Mouse (Mus musculus) skeletal muscle tissue, postnatal 0 days (tissue): ENCODE data around the gene Phb2. TPM values are rescaled to one million over a fixed set of nuclear protein-coding genes. Genes with fewer than 3 reads are reported as not detected.

Experiments
- microRNA counts: library from miRNA; unstranded; fragments of <30 nt; microRNA quantifications from one replicate; lab custom pipeline; 2015
- microRNA-seq, 2 experiments: library from miRNA; unstranded; fragments of <30 nt; microRNA quantifications; one replicate each; pipeline ENCODE4; 2016
- polyA plus RNA-seq: library from polyadenylated mRNA; unstranded; fragments of >200 nt; fragmentation: Nextera tagmentation; extraction: Ambion mirVana; gene quantifications from 2 replicates; pipeline ENCODE4 v1.2.1, GENCODE M21; 2015

Gene Phb2
- polyA plus RNA-seq = 334 and 346 TPM in 2 replicates

GRCm38 (mm10) chr6:124711824-124712782 is at the start of gene Phb2, which contains the start of gene Emg1:
Gene Phb2, plus strand, starts transcription at chr6:124712336.
Gene Emg1, minus strand, starts transcription at chr6:124712178.

GRCm38 (mm10) chr6:124662477-124663423 is 49.4 kb upstream of the Phb2 start, which contains the start of gene Lpcat3:
Gene Lpcat3, plus strand, starts transcription at chr6:124663027.

GRCm38 (mm10) chr6:124738511-124739023 is 26.4 kb downstream of the Phb2 start, which contains the start of gene Ptpn6:
Gene Ptpn6, minus strand, starts transcription at chr6:124738714.

GRCm38 (mm10) chr6:124740888-124741761 is 29.0 kb downstream of the Phb2 start, which contains the start of gene Grcc10:
Gene Grcc10, minus strand, starts transcription at chr6:124741374.

GRCm38 (mm10) chr6:124755831-124756595 is 43.9 kb downstream of the Phb2 start, which contains the start of the genes Gm45234 and Atn1:
Gene Gm45234, minus strand, starts transcription at chr6:124756021.
Gene Atn1, minus strand, starts transcription at chr6:124756524.

MicroRNAs within 50 kb of the gene (microRNA counts, 519-probe panel; counts per million panel counts)
- microRNA mmu-miR-141 (lab: Ali Mortazavi, UCI) = 296 counts per million, percentile 58 among the panel's probes with 10 or more counts
- microRNA mmu-miR-200c (lab: Ali Mortazavi, UCI) = 296 counts per million, percentile 58 among the panel's probes with 10 or more counts

Small RNA genes within 50 kb of the gene (microRNA-seq; reads per million reads assigned to microRNA genes)
- gene Mir141 = 1.9 to 3.3 reads per million in 2 experiments
- gene Mir200c = 13.3 to 13.8 reads per million in 2 experiments

Other genes starting within 250 kb of the Phb2 start
- 1.3 and 5.7 TPM in 2 replicates for gene Clstn3, start 247.5 kb upstream of the Phb2 start, polyA plus RNA-seq
- gene C1rl, start 219.2 kb upstream of the Phb2 start, polyA plus RNA-seq = 0.90 and 1.4 TPM in 2 replicates
- 11.6 and 13.0 TPM in 2 replicates for gene C1ra, start 199.9 kb upstream of the Phb2 start, polyA plus RNA-seq
- gene C1s1, start 170.0 kb upstream of the Phb2 start, polyA plus RNA-seq = 23.2 and 25.6 TPM in 2 replicates
- not detected in 2 replicates for gene C1rb, start 142.0 kb upstream of the Phb2 start, polyA plus RNA-seq
- 0.12 TPM in 1 of 2 replicates, not detected in the other for gene C1s2, start 76.3 kb upstream of the Phb2 start, polyA plus RNA-seq
- 70.4 and 70.6 TPM in 2 replicates for gene Lpcat3, start 49.3 kb upstream of the Phb2 start, polyA plus RNA-seq
- gene Emg1, start 158 bp upstream of the Phb2 start, polyA plus RNA-seq = 114 and 121 TPM in 2 replicates
- gene Ptpn6, start 26.4 kb downstream of the Phb2 start, polyA plus RNA-seq = 6.7 and 11.0 TPM in 2 replicates
- gene Grcc10, start 29.0 kb downstream of the Phb2 start, polyA plus RNA-seq = 290 and 323 TPM in 2 replicates
- gene Gm45234, start 43.7 kb downstream of the Phb2 start, polyA plus RNA-seq = not detected in 2 replicates
- 6.9 TPM in 2 replicates for gene Atn1, start 44.2 kb downstream of the Phb2 start, polyA plus RNA-seq
- gene Eno2, start 57.3 kb downstream of the Phb2 start, polyA plus RNA-seq = 2.5 and 3.6 TPM in 2 replicates
- gene Lrrc23, start 67.4 kb downstream of the Phb2 start, polyA plus RNA-seq = 0.21 TPM in 1 of 2 replicates, not detected in the other
- 18.9 and 21.0 TPM in 2 replicates for gene Spsb2, start 96.3 kb downstream of the Phb2 start, polyA plus RNA-seq
- 2,607 and 2,784 TPM in 2 replicates for gene Tpi1, start 102.0 kb downstream of the Phb2 start, polyA plus RNA-seq
- gene Usp5, start 117.1 kb downstream of the Phb2 start, polyA plus RNA-seq = 54.6 and 59.3 TPM in 2 replicates
- gene Cdca3, start 117.2 kb downstream of the Phb2 start, polyA plus RNA-seq = 38.3 and 39.3 TPM in 2 replicates
- gene Gnb3, start 127.9 kb downstream of the Phb2 start, polyA plus RNA-seq = 5.0 and 6.0 TPM in 2 replicates
- 13.6 and 16.0 TPM in 2 replicates for gene P3h3, start 145.4 kb downstream of the Phb2 start, polyA plus RNA-seq
- gene Gpr162, start 151.6 kb downstream of the Phb2 start, polyA plus RNA-seq = 0.35 and 0.68 TPM in 2 replicates
- 0.40 and 0.52 TPM in 2 replicates for gene Cd4, start 175.9 kb downstream of the Phb2 start, polyA plus RNA-seq
- 0.87 and 1.0 TPM in 2 replicates for gene Lag3, start 199.4 kb downstream of the Phb2 start, polyA plus RNA-seq
- 182 and 227 TPM in 2 replicates for gene Ptms, start 207.8 kb downstream of the Phb2 start, polyA plus RNA-seq
- 275 and 312 TPM in 2 replicates for gene Mlf2, start 219.1 kb downstream of the Phb2 start, polyA plus RNA-seq